Mouse (Mus musculus) G1E (cell line): ENCODE measurements around the gene Nectin1. TPM values are rescaled to one million over a fixed set of nuclear protein-coding genes. Genes with fewer than 3 reads are reported as not detected.

Experiments
- ATAC-seq: 2 replicates; pipeline ENCODE4 v1.8.0; 2016; ENCODE audit warnings: mild to moderate bottlenecking; ENCODE audit not compliant: insufficient number of reproducible peaks, poor library complexity, low FRiP score, severe bottlenecking; ENCODE audit errors: extremely low read depth
- DNase-seq: peaks from one replicate; pipeline ENCODE4 v3.0.0; 2012; ENCODE audit warnings: low spot score
- H3K27me3 ChIP-seq: 2 replicates; pipeline ENCODE4 v1.6.1; 2012; ENCODE audit warnings: mild to moderate bottlenecking, low read length, inconsistent platforms; ENCODE audit not compliant: insufficient read depth
- H3K36me3 ChIP-seq: replicated peaks from 2 replicates; pipeline ENCODE3; 2012; ENCODE audit warnings: mild to moderate bottlenecking, inconsistent platforms
- H3K4me1 ChIP-seq: 2 replicates; pipeline ENCODE4 v1.6.1; 2012; ENCODE audit warnings: low read depth, low read length, inconsistent platforms, mixed read lengths; ENCODE audit not compliant: insufficient read depth
- H3K4me3 ChIP-seq: 2 replicates; pipeline ENCODE4 v1.5.1; 2012; ENCODE audit warnings: low read depth, mild to moderate bottlenecking, inconsistent platforms, low read length, moderate library complexity, mixed read lengths
- H3K9me3 ChIP-seq: replicated peaks from 2 replicates; pipeline ENCODE4 v1.6.1; 2012; ENCODE audit warnings: inconsistent platforms
- CTCF ChIP-seq: IDR thresholded peaks from 2 replicates; pipeline ENCODE4 v1.5.1; 2012; ENCODE audit warnings: low read depth, low read length, inconsistent platforms, mixed read lengths
- GATA1 ChIP-seq: IDR thresholded peaks from 2 replicates; pipeline ENCODE4 v1.6.1; 2012; ENCODE audit warnings: borderline replicate concordance, low read length, inconsistent platforms, mixed read lengths
- GATA2 ChIP-seq: IDR thresholded peaks from 2 replicates; pipeline ENCODE4 v1.6.1; 2012; ENCODE audit warnings: low read depth, low read length, inconsistent platforms, borderline replicate concordance
- POLR2AphosphoS5 ChIP-seq: IDR thresholded peaks from 2 replicates; pipeline ENCODE4 v1.6.1; 2012; ENCODE audit warnings: low read depth, low read length, inconsistent platforms; ENCODE audit not compliant: insufficient replicate concordance
- TAL1 ChIP-seq: conservative IDR thresholded peaks from 2 replicates; pipeline ENCODE4 v1.6.1; 2012; ENCODE audit warnings: low read depth, low read length, inconsistent platforms, mixed read lengths
- polyA plus RNA-seq: library from polyadenylated mRNA; stranded (reverse); fragments of >175 nt; gene quantifications from 2 replicates; pipeline ENCODE4 v1.2.3, GENCODE M21; 2012
- total RNA-seq, 2 experiments: library from RNA; stranded (forward) in 1 of 2; stranded (reverse) in 1 of 2; fragments of 200-1000 nt in 1 of 2; fragments of >200 nt in 1 of 2; fragmentation: Nextera tagmentation in 1 of 2; gene quantifications; 2 replicates each; pipeline ENCODE4 v1.2.3; 2014 to 2017

The Nectin1 gene
- total and polyA plus RNA-seq, 3 experiments = 0.05 TPM; not detected in 2

DNA sequence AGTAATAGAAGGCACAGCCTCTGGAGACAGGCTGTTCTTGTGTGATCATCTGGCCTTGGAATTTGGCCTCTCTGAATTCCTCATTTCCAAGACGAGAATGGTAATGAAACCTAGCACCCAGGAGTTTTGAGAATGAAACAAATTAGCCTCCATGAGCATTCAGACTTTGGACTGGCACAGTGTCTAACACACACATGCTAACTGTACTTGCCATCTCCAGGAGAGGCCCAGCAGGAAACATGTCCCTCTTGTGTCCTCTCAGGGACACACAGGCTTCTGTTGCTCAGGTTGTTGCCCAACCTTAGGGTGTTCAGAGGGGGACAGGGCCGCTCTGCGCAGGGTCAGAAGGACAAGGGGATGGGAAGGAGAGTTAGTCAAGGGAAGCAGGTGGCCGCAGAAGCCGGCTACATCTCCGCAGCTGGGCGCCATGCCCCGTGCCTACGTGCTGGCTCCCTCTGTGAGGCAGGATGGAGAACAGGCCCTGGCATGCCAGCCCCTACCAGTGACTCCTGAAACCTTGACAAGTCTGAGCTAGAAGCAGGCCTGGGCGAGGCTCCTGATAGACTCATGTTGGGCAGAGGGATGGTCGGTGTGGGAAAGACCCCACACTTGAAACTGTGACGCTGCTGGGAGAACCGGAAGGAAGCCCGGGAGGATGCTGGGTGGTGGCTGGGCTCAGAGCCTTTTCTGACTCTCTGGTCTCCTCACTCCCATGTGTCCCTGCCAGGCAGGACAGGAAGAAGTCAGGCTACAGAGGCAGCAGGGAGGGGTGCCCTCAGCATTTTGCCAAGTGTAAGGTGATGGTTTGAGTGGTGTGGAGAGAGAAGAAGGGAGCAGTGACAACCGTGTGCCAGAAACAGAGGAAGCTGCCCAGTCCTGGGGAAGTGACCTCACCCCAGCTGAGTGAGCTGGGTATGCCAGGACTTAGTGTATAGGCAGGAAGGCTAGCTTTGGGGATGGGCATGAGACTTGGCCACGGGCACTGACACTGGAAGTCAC lies 33.9 kb downstream of the Nectin1 start:
- Histone ChIP-seq H3K36me3 (no peaks in the 10 kb centered on the region), H3K27me3 (no peaks in the 10 kb centered on the region), H3K4me1 (no peaks in the 10 kb centered on the region), H3K4me3 (no peak overlapping the region), H3K9me3 (peaks cover 62% of the 10 kb centered on the region)
- no peak for DNase-seq
- no peak for ATAC-seq
- no peak for TF ChIP-seq GATA1
- TF ChIP-seq TAL1 = no peak
- TF ChIP-seq GATA2 = no peak
- no peak for TF ChIP-seq POLR2AphosphoS5
- TF ChIP-seq CTCF = no peak

DNA sequence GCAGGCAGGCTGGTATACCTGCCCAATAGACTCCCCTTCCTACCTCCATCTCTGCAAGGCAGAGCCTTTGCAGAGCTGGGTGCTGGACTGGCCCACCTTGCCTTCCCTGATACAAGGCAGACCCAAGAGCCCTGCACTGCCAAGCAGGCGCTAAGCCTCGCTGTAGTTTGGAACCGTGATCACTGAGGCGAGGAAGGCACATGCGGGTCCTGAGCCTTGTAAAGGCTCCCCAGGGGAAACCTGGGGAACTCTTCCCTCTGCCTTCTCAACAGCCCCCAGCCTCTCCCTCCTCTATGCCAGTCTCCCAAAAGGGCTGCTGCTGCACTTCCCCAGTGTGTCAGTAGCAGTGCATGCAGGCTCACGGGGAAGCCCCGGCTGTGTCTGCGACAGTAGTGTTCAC lies 37.1 kb downstream of the Nectin1 start:
- no peak for TF ChIP-seq GATA2
- TF ChIP-seq GATA1 = no peak
- no peak for TF ChIP-seq CTCF
- no peak for TF ChIP-seq TAL1
- TF ChIP-seq POLR2AphosphoS5 = no peak
- Histone ChIP-seq H3K9me3 (peaks cover 65% of the 10 kb centered on the region), H3K4me1 (no peaks in the 10 kb centered on the region), H3K36me3 (no peaks in the 10 kb centered on the region), H3K27me3 (no peaks in the 10 kb centered on the region), H3K4me3 (no peak overlapping the region)
- DNase-seq (no peak), ATAC-seq (no peak)

DNA sequence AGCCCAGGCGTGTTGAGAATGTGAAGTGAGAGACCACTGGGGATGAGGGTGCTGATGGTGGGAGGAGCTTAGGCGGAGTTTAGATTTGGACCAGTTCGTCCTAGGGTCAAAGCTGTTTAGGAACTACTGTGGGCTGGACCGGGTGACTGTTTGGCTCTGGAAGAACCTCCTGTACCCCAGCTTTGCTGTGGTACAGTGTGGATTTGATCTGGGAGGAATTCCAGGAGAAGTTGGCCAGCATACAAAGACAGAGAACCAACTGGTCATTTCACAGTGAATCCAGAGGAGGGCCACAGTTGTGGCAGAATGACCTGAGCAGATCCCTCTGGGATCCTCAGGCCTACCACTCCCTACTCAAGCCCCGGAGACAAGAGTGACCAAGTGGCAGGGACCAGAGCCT lies 38.6 kb downstream of the Nectin1 start:
- peaks cover under 1% of the 10 kb centered on the region; the same call in 1 of the 2 replicates for H3K27me3 ChIP-seq
- no peaks in the 10 kb centered on the region for H3K4me1 ChIP-seq
- no peaks in the 10 kb centered on the region for H3K36me3 ChIP-seq
- no peak for ATAC-seq
- no peak for TF ChIP-seq TAL1
- TF ChIP-seq GATA2 = no peak
- TF ChIP-seq GATA1 = no peak
- no peak for TF ChIP-seq CTCF
- no peak for TF ChIP-seq POLR2AphosphoS5
- no peak overlapping the region for H3K4me3 ChIP-seq
- peaks cover 66% of the 10 kb centered on the region for H3K9me3 ChIP-seq
- no peak for DNase-seq

DNA sequence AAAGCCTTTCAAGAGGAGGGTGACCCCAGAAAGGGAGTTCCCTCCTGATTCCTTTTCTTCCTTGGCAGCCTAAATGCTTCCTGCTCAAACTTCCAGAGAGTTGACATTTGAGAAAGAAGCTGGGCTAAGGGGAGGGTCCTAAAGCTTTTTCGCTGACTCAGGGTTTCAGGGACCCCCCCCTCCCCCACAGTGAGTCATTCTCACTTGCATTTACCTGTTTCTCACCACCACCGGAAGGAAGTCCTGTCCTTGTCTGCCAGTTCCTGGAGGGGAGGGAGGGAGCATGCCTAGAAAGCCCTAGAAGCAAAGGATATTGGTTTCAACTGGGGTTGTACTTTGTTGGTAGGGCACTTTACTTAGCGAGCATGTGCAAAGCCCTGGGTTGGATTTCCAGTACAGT lies 40.2 kb downstream of the Nectin1 start:
- Histone ChIP-seq H3K27me3 (peaks cover 3% of the 10 kb centered on the region; the same call in 1 of the 2 replicates), H3K4me1 (no peaks in the 10 kb centered on the region), H3K4me3 (no peak overlapping the region), H3K36me3 (no peaks in the 10 kb centered on the region), H3K9me3 (peaks cover 61% of the 10 kb centered on the region)
- DNase-seq (no peak), ATAC-seq (no peak)
- TF ChIP-seq GATA1 (no peak), POLR2AphosphoS5 (no peak), TAL1 (no peak), GATA2 (no peak), CTCF (no peak)

DNA sequence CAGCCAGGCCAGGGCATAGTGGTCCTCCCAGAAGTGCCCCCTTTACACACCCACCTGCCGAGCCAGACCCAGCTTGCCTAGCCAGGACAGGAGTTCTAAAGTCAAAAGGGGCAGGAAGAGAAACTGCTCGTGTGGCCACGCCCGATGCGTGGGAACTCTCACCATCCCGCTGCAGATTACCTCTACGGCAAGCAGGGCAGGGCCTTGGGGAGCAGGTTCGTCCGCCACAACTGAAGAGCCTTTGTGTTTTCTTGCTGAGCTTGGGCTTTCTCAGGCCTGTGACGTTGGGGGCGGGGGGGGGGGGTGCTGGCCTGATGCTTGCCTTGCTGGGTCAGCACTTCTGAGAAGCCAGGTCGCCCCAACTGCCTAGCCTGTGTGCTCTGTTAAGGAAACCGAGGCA lies 41.1 kb downstream of the Nectin1 start:
- no peak for DNase-seq
- Histone ChIP-seq H3K4me3 (no peak overlapping the region), H3K36me3 (no peaks in the 10 kb centered on the region), H3K27me3 (peaks cover 3% of the 10 kb centered on the region; the same call in 1 of the 2 replicates), H3K4me1 (no peaks in the 10 kb centered on the region), H3K9me3 (peaks cover 59% of the 10 kb centered on the region)
- no peak for ATAC-seq
- no peak for TF ChIP-seq GATA1
- TF ChIP-seq GATA2 = no peak
- TF ChIP-seq TAL1 = no peak

DNA sequence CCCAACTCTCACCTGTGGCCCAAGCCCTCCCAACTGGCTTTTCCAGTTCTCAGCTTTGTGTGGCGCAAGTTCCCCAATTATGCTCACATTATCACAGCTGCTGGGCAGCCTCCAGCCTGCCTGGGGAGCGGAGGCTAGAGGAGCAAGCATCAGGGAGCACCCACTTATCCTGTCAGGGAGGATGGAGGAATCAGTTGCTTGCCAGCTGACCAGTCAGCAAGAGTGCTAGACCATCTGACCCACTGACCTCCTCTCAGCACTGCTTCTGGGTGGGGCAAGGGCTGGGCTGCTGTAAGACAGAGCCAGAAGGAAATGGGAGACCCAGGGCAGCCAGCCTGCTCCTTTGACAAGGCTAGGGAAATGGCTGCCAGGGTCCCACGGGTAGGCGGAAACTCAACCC lies 43.8 kb downstream of the Nectin1 start:
- Histone ChIP-seq H3K36me3 (no peaks in the 10 kb centered on the region), H3K4me1 (no peaks in the 10 kb centered on the region), H3K9me3 (peaks cover 56% of the 10 kb centered on the region), H3K4me3 (no peak overlapping the region), H3K27me3 (peaks cover 5% of the 10 kb centered on the region; the same call in 1 of the 2 replicates)
- ATAC-seq (no peak), DNase-seq (no peak)
- TF ChIP-seq CTCF = no peak
- TF ChIP-seq POLR2AphosphoS5 = no peak
- TF ChIP-seq GATA1 = no peak
- TF ChIP-seq TAL1 = no peak
- TF ChIP-seq GATA2 = no peak
